Mouse (Mus musculus) neural tube, embryonic 13.5 days (tissue): Measurements from ENCODE around the gene Plscr3. TPM values are rescaled to one million over a fixed set of nuclear protein-coding genes. Genes with fewer than 3 reads are reported as not detected.

ENCODE experiments used
- ATAC-seq: fragments of 200-750 bp; cut with Nextera tagmentation; 2 replicates; pipeline ENCODE4 v1.8.0; 2017; ENCODE audit warnings: low read depth, mild to moderate bottlenecking, moderate TSS enrichment, moderate library complexity
- H3K27ac ChIP-seq: fragments of 300-500 bp; sonication (generic); replicated peaks from 2 replicates; pipeline ENCODE4 v1.5.1; 2015; ENCODE audit warnings: moderate library complexity, mild to moderate bottlenecking, inconsistent platforms
- H3K27me3 ChIP-seq: fragments of 300-500 bp; sonication (generic); 2 replicates; pipeline ENCODE4 v1.6.1; 2015; ENCODE audit warnings: mild to moderate bottlenecking, inconsistent platforms
- H3K36me3 ChIP-seq: fragments of 300-500 bp; sonication (generic); 2 replicates; pipeline ENCODE4 v1.6.1; 2015; ENCODE audit warnings: mild to moderate bottlenecking, inconsistent platforms
- H3K4me1 ChIP-seq: fragments of 300-500 bp; sonication (generic); replicated peaks from 2 replicates; pipeline ENCODE4 v1.6.1; 2015; ENCODE audit warnings: inconsistent platforms
- H3K4me2 ChIP-seq: fragments of 300-500 bp; sonication (generic); 2 replicates; pipeline ENCODE4 v1.6.1; 2015; ENCODE audit warnings: inconsistent platforms, mild to moderate bottlenecking, moderate library complexity
- H3K4me3 ChIP-seq: fragments of 300-500 bp; sonication (generic); 2 replicates; pipeline ENCODE4 v1.5.1; 2015; ENCODE audit warnings: mild to moderate bottlenecking, inconsistent platforms
- H3K9ac ChIP-seq: fragments of 300-500 bp; sonication (generic); 2 replicates; pipeline ENCODE4 v1.6.1; 2015; ENCODE audit warnings: moderate library complexity, mild to moderate bottlenecking, inconsistent platforms
- H3K9me3 ChIP-seq: fragments of 300-500 bp; sonication (generic); 2 replicates; pipeline ENCODE4 v1.6.1; 2016; ENCODE audit warnings: inconsistent platforms
- WGBS: fragments of 180-500 bp; shearing (Covaris S2); methylation state at CpG from one replicate; pipeline ENCODE4 v1.1.7; 2015; 5-methylcytosine and 5-hydroxymethylcytosine counted together
- polyA plus RNA-seq: library from polyadenylated mRNA; unstranded; fragments of >200 nt; fragmentation: Nextera tagmentation; extraction: Ambion mirVana; gene quantifications from 2 replicates; pipeline ENCODE4 v1.2.1, GENCODE M21; 2015

Plscr3 gene
- polyA plus RNA-seq, 1 experiment from 2014 or later: 65.6 TPM

GRCm38 (mm10) chr11:69834001-69834549 is 12.1 kb upstream of the Plscr3 start:
- 5% methylated on average over 45 of the region's 48 CpGs for WGBS

GRCm38 (mm10) chr11:69835326-69835965 is 10.7 kb upstream of the Plscr3 start:
- no peaks in the 10 kb centered on the region for H3K9me3 ChIP-seq
- no peaks in the 10 kb centered on the region for H3K27me3 ChIP-seq
- H3K36me3 ChIP-seq: peaks cover 32% of the 10 kb centered on the region
- peak overlapping the region; percentile 99 for H3K4me2 ChIP-seq
- peak overlapping the region; percentile 97 for H3K9ac ChIP-seq
- peaks cover 46% of the 10 kb centered on the region for H3K4me1 ChIP-seq
- WGBS: 0% methylated on average over 9 of the region's 9 CpGs
- peak overlapping the region; percentile 98 for H3K27ac ChIP-seq
- peak overlapping the region; percentile 93 for H3K4me3 ChIP-seq
- no peak for ATAC-seq

More at GRCm38 (mm10) chr11:69834001-69834549, 12.1 kb upstream of the Plscr3 start:
- peaks cover 46% of the 10 kb centered on the region for H3K4me1 ChIP-seq
- ATAC-seq: no peak
- peak overlapping the region; percentile 97 for H3K9ac ChIP-seq
- H3K27me3 ChIP-seq: no peaks in the 10 kb centered on the region
- H3K27ac ChIP-seq: peak overlapping the region; percentile 98
- peaks cover 41% of the 10 kb centered on the region for H3K36me3 ChIP-seq
- H3K4me3 ChIP-seq: peak overlapping the region; percentile 93
- no peaks in the 10 kb centered on the region for H3K9me3 ChIP-seq
- peak overlapping the region; percentile 99 for H3K4me2 ChIP-seq

GRCm38 (mm10) chr11:69835966-69836335 is 10.2 kb upstream of the Plscr3 start:
- no peak for ATAC-seq
- H3K36me3 ChIP-seq: peaks cover 27% of the 10 kb centered on the region
- H3K4me3 ChIP-seq: peak overlapping the region; percentile 93
- H3K9me3 ChIP-seq: no peaks in the 10 kb centered on the region
- H3K4me1 ChIP-seq: peaks cover 45% of the 10 kb centered on the region
- peak overlapping the region; percentile 99 for H3K4me2 ChIP-seq
- no peaks in the 10 kb centered on the region for H3K27me3 ChIP-seq
- H3K9ac ChIP-seq: peak overlapping the region; percentile 97
- 0% methylated on average over 4 of the region's 4 CpGs for WGBS
- H3K27ac ChIP-seq: peak overlapping the region; percentile 98

- WGBS: 1% methylated on average over 51 of the region's 52 CpGs
Observed at GRCm38 (mm10) chr11:69836703-69837576, 9.2 kb upstream of the Plscr3 start.

GRCm38 (mm10) chr11:69837604-69837951 is 8.6 kb upstream of the Plscr3 start, which contains the start of gene Nlgn2:
TSS of gene Nlgn2 (minus strand) at chr11:69837784.
- Histone ChIP-seq H3K27me3 (no peaks in the 10 kb centered on the region), H3K9ac (peak within 1 kb of the TSS; percentile 97), H3K27ac (peak within 1 kb of the TSS; percentile 98), H3K36me3 (peaks cover 12% of the 10 kb centered on the region), H3K4me2 (peak within 1 kb of the TSS; percentile 99), H3K9me3 (no peaks in the 10 kb centered on the region), H3K4me3 (peak within 1 kb of the TSS; percentile 93), H3K4me1 (peaks cover 40% of the 10 kb centered on the region)
- WGBS: 0% methylated on average over 32 of the region's 32 CpGs
- ATAC-seq: peak; percentile 75

More at GRCm38 (mm10) chr11:69836703-69837576, 9.2 kb upstream of the Plscr3 start:
- peak; percentile 4; the same call in 1 of the 2 replicates for ATAC-seq
- Histone ChIP-seq H3K27ac (peak overlapping the region; percentile 98), H3K9ac (peak overlapping the region; percentile 97), H3K4me3 (peak overlapping the region; percentile 93), H3K9me3 (no peaks in the 10 kb centered on the region), H3K27me3 (no peaks in the 10 kb centered on the region), H3K4me1 (peaks cover 40% of the 10 kb centered on the region), H3K36me3 (peaks cover 19% of the 10 kb centered on the region), H3K4me2 (peak overlapping the region; percentile 99)

- H3K27ac ChIP-seq: peak within 1 kb of the TSS; percentile 98
- H3K4me1 ChIP-seq: peaks cover 39% of the 10 kb centered on the region
- no peaks in the 10 kb centered on the region for H3K9me3 ChIP-seq
- under 1% methylated on average over 34 of the region's 34 CpGs for WGBS
- H3K36me3 ChIP-seq: peaks cover 7% of the 10 kb centered on the region
- peak; percentile 92 for ATAC-seq
- peak within 1 kb of the TSS; percentile 99 for H3K4me2 ChIP-seq
- H3K4me3 ChIP-seq: peak within 1 kb of the TSS; percentile 93
- peak within 1 kb of the TSS; percentile 97 for H3K9ac ChIP-seq
- no peaks in the 10 kb centered on the region for H3K27me3 ChIP-seq
Observed at GRCm38 (mm10) chr11:69837952-69838713, 8.0 kb upstream of the Plscr3 start, which contains the start of gene Tmem256. TSS of gene Tmem256 (plus strand) at chr11:69838514.

- Histone ChIP-seq H3K27me3 (no peaks in the 10 kb centered on the region), H3K4me3 (peak overlapping the region; percentile 93), H3K36me3 (peaks cover under 1% of the 10 kb centered on the region), H3K4me2 (peak overlapping the region; percentile 99), H3K9me3 (no peaks in the 10 kb centered on the region), H3K4me1 (peaks cover 34% of the 10 kb centered on the region), H3K9ac (peak overlapping the region; percentile 71), H3K27ac (peak overlapping the region; percentile 98)
- 2% methylated on average over 7 of the region's 7 CpGs for WGBS
- ATAC-seq: 0 out of 2 replicates have a peak, but pooled peaks have one; percentile 2
Observed at GRCm38 (mm10) chr11:69838714-69839104, 7.5 kb upstream of the Plscr3 start.

GRCm38 (mm10) chr11:69846738-69847688 is 837 bp downstream of the Plscr3 start:
- peak overlapping the region; percentile 73 for H3K4me3 ChIP-seq
- ATAC-seq: peak; percentile 61
- peak overlapping the region; percentile 92 for H3K9ac ChIP-seq
- peaks cover 40% of the 10 kb centered on the region for H3K36me3 ChIP-seq
- H3K27me3 ChIP-seq: no peaks in the 10 kb centered on the region
- H3K4me1 ChIP-seq: peaks cover 49% of the 10 kb centered on the region
- 11% methylated on average over 37 of the region's 37 CpGs for WGBS
- H3K9me3 ChIP-seq: no peaks in the 10 kb centered on the region
- H3K27ac ChIP-seq: peak overlapping the region; percentile 98
- peak overlapping the region; percentile 95 for H3K4me2 ChIP-seq

- Histone ChIP-seq H3K9me3 (no peaks in the 10 kb centered on the region), H3K27ac (no peak overlapping the region; the same call in 1 of the 2 replicates), H3K36me3 (peaks cover 48% of the 10 kb centered on the region), H3K9ac (peak overlapping the region; percentile 92), H3K4me2 (peak overlapping the region; percentile 95), H3K4me1 (peaks cover 53% of the 10 kb centered on the region), H3K4me3 (peak overlapping the region; percentile 73), H3K27me3 (no peaks in the 10 kb centered on the region)
- ATAC-seq: no peak
- WGBS: 96% methylated on average over 6 of the region's 6 CpGs
Observed at GRCm38 (mm10) chr11:69848021-69848420, 1.8 kb downstream of the Plscr3 start.

- ATAC-seq: no peak
Observed at GRCm38 (mm10) chr11:69849128-69849527, 3.0 kb downstream of the Plscr3 start.

More at GRCm38 (mm10) chr11:69849128-69849527, 3.0 kb downstream of the Plscr3 start:
- WGBS: 91% methylated on average over 9 of the region's 9 CpGs
- Histone ChIP-seq H3K36me3 (peaks cover 48% of the 10 kb centered on the region), H3K4me1 (peaks cover 58% of the 10 kb centered on the region), H3K27ac (no peak overlapping the region), H3K4me2 (no peak overlapping the region), H3K4me3 (no peak overlapping the region), H3K9me3 (no peaks in the 10 kb centered on the region), H3K9ac (no peak overlapping the region), H3K27me3 (no peaks in the 10 kb centered on the region)
